Mouse (Mus musculus) urinary bladder, postnatal 4 days (tissue): ENCODE measurements around the gene Pard6b.

Source experiments
- DNase-seq, 2 experiments: peaks; one replicate each; pipeline ENCODE4 v3.0.0; 2021 to 2022; ENCODE audit warnings: low spot score in 2 of 2

Pard6b gene

DNA sequence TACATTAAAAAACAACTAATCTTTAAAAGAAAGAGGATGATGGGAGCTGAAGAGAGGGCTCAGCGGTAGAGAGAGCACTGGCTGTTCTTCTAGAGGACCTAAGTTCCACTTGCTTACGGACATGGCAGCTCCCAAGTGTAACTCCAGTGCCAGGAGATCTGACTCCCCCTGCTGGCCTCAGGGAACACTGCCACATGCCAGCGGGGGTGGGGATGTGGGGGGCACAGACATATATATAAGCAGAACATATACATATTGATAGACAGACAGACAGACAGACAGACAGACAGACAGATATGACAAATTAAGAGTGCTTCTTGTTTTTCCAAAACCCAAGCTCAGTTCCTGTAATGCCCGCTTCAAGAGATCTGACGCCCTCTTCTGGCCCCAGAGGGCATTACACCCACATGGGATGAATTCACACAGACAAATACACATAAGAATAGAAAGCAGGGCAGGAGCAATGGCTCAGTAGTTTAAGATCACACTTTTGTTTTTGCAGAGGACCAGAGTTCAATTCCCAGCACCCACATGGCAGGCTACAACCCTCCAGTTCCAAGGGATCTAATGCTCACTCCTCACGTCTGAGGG lies 21.5 kb upstream of the Pard6b start:
- DNase-seq: no peak

- DNase-seq: no peak
Observed at GRCm38 (mm10) chr2:168063712-168064111, 17.1 kb upstream of the Pard6b start.

- no peak for DNase-seq
Observed at GRCm38 (mm10) chr2:168065511-168065910, 15.3 kb upstream of the Pard6b start.

- no peak for DNase-seq
Observed at GRCm38 (mm10) chr2:168066783-168067182, 14.0 kb upstream of the Pard6b start.

DNA sequence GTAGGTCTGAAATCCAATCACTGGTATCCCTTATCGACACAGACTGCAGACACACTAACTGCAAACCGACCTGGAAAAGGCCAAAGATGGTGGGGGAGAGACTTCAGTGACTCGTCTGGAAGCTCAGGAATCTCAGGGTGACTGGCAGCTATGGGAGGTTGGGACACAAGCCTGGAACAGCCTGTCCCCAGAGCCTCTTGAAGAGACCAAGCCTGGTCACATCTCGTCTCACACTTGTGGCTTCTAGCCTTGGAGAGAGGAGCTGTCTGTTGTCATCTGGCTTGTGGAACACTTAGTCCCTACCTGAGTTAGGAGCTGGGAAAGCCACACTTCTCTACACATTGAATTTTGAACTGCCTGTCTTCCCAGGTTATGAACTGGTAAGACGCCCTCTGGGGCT lies 10.4 kb upstream of the Pard6b start:
- DNase-seq: no peak

- DNase-seq: no peak
Observed at GRCm38 (mm10) chr2:168072436-168073131, 8.2 kb upstream of the Pard6b start.

- no peak for DNase-seq
Observed at GRCm38 (mm10) chr2:168073722-168074121, 7.1 kb upstream of the Pard6b start.

GRCm38 (mm10) chr2:168074457-168074856 lies 6.3 kb upstream of the Pard6b start:
- DNase-seq: no peak

DNA sequence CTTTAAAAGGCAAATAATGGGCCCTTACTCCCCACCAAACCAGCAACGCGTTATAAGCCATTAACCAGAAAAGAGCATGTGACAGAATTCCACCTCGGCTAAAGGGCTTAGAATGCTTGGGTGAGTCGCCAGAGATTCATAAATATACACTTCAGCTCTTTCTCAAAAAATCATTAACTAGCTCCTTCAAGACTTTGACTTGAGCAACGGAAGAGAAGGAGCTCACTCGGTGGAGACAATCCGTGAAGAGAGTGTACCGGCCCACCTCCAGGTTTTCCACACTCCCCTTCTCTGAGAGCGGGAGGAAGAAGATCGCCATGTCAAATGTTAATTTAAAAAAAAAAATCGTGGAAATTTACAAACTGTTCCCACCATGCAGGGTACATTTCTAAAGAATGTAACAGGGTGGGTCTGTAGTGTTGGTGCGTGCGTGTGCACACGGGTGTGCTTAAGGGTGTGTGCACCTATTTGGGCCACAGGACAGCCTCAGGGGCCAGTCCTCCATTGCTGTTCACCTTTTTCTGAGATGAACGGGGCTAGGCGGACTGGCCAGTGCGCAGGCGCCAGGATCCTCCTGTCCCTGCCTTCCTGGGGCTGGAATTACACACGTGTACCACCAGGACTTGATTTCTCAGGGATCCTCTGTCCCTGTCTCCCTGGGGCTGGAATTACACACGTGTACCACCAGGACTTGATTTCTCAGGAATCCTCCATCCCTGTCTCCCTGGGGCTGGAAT lies 3.8 kb upstream of the Pard6b start:
- DNase-seq: no peak

DNA sequence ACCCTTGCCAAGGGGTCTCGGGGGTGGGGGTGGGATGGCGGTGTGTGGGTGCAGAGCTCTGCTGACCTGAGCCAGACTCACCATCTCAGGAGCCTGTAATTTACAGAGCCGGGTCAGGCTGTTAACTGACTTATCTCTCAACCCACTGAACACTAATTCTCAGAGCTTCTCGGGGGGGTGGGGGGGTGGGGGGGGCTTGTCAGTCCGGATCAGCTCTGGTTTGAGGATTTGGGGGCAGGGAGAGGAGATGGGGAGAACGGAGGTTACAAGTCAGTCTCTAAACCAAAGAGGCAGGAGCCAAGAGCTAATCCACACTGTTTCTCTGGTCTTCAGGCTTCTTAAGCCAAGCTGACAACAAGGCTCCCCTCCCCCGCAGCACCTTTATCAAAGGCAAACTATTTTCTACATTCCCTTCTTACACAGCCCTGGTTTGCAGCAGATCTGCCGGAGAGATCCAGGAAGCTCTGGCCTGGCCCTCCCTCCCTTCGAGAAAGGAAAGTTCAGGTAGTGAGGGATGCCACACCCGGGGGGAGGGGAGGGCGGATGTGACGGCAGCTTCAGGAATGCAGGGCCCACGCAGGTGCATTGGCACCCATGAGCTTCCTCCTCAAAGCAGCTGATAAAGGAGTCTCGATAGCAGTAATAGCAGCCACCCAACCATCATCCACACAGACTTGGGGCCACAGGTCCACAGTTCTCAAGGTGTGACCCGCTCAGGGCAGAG lies 2.5 kb upstream of the Pard6b start:
- peak; percentile 73 to 74 for DNase-seq

DNA sequence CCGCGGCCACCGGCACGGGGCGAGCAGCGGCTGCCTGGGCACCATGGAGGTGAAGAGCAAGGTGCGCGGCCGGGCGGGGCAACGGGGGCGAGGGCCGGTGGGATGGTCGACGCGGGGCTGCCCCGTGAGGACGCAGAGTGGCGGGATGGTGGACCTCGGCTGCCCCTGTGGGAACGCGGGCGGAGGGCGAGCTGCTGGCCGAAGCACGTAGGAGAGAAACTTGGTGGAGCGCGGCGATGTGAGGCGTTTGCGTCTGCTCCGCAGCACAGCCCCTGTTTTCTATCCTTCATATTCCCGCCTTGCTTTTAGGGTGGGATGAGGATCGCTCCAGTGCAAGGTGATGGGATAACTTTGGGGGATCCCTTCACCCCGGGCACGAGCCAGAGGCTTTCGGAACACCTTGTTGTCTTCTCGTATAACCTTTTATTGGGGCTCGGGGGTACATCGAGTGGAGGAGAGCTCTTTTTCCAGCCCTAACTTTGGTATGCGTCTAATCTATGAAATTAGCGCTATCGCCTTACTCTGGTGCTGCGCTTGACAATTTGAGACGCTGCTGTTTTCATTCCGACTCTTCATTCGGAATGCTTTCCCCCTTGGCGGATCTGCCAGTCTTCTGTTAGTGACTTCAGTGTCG lies 612 bp downstream of the Pard6b start:
- DNase-seq: no peak

GRCm38 (mm10) chr2:168081933-168082306 lies 1.1 kb downstream of the Pard6b start:
- DNase-seq: no peak

- DNase-seq: no peak
Observed at GRCm38 (mm10) chr2:168083593-168083992, 2.8 kb downstream of the Pard6b start.

- no peak for DNase-seq
Observed at GRCm38 (mm10) chr2:168084228-168084627, 3.4 kb downstream of the Pard6b start.

GRCm38 (mm10) chr2:168085621-168086265 lies 4.9 kb downstream of the Pard6b start:
- DNase-seq: no peak

GRCm38 (mm10) chr2:168086318-168086717 lies 5.5 kb downstream of the Pard6b start:
- no peak for DNase-seq

- DNase-seq: no peak
Observed at GRCm38 (mm10) chr2:168086839-168087238, 6.0 kb downstream of the Pard6b start.

DNA sequence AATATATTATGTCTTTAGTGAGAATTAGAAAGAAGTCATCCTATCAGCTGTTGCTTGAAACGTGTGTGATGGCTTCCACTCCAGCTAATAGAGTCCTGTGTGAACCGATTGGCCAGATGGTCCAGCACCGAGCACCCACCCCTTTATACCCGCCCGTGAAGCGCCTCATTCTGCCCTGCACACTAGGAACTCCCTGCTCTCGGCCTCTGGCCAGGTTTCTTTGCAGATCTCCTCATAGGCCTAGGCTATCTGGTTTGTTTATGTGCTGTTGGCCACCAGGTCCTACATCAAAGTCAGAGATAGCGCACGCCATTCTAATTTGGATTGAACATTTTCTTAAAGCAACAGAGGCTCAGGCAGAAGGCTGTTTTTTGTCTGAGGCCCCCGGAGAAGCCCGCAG lies 10.8 kb downstream of the Pard6b start:
- DNase-seq: no peak

DNA sequence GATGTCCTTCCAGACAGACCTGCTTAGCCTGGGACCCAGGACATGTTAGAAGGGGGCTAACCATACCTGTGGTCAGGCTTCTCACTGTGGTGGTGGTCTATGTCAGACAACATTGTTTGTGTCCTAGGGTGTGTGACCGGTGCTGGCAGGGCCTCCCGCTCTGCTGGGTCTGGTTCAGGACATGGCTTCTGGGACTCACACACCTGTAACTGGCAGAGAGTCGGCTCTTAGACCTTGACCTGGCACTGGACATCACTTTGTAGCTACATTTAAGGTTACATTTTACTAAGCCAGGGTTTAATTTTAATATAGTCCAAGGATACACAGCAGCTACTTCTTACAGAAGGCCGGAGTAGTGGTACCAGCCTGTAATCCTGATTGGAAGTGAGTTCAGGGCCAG lies 12.3 kb downstream of the Pard6b start:
- no peak for DNase-seq

GRCm38 (mm10) chr2:168095077-168095476 lies 14.3 kb downstream of the Pard6b start:
- DNase-seq: no peak

- DNase-seq: no peak
Observed at GRCm38 (mm10) chr2:168096487-168096886, 15.7 kb downstream of the Pard6b start.
